Mouse (Mus musculus): Measurements from ENCODE around the gene Aff4.

Aff4 gene

DNA sequence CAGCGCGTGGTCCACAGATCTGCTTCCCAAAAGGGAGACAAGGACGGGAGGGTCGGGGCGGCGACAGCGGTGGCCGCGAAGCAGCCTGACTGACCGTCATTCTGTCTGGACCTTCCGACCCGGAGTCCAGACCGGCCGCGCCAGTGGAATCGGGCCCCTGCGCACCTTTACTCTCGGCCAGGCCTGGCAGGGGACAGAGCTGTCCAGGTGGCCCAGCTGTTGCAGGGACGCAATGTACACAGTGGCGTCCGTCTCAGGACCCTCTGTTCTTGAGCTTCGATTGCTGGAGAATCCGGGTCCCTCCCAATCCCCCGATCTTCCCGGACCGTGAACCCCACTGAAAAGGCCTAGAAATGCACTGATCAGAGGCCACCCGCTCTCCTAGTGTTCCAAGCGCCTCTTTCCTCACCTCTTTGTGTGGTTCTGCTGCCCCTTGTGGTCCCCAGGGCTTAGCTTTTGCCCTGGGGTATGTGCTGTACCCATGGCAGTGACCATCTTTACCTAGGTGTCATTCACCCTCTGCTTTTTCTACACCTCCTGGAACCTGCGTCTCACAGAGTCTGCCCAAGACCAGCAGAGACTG lies 106.8 kb downstream of the Aff4 start:
- DNase-seq (ENCODE audit: low read depth, low spot score), result no peak

DNA sequence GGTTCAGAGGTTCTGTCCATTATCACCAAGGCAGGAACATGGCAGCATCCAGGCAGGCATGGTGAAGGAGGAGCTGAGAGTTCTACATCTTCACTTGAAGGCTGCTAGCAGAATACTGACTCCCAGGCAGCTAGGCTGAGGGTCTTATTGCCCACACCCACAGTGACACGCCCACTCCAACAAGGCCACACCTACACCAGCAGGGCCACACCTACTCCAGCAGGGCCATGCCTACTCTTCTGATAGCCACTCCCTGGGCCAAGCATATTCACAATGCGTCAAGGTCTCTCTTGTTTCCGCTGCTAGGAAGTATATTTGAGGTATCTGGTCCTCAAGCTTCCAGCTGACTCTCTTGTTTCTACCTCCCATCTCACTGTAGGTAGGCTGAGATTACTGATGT lies 108.4 kb downstream of the Aff4 start:
- peak; percentile 60 for DNase-seq (ENCODE audit: low read depth, low spot score)

DNA sequence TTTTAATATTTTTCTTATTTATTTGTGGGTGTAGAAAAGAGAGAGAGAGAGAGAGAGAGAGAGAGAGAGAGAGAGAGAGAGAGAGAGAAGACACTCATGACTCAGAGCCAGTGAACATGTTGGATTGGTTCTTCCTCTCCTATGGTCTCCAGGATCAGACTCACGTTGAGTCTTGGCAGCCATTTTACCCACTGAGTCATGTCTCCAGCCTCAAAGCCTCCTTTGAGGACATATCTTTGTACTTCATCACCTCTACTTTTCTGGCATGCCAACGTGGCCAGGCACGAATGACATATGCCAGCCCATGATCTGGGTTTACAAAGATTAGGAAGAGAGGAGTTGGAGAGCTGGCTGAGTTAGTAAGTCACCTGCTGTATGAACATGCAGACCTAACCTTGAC lies 109.6 kb downstream of the Aff4 start:
- DNase-seq (ENCODE audit: low read depth, low spot score), result no peak

DNA sequence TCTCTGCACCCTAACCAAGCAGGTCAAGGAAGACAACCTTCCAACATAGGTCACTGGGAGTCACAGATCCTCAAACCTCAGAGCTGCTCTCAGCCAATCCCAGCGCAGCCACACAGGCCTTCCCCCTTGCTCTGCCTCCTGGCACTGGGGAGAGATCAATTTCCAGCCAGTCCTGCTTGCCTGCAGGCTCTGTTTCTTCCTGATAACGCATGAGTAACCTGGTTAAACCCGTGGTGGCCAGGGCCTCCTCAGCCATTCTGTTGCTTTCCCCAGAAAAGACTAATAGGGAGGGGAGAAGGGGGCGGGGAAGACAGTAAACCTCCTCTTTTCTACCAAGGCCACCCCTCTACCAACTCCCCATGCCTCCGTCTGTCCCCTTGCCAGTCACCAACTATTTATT lies 111.1 kb downstream of the Aff4 start:
- no peak for DNase-seq (ENCODE audit: low read depth, low spot score)

DNA sequence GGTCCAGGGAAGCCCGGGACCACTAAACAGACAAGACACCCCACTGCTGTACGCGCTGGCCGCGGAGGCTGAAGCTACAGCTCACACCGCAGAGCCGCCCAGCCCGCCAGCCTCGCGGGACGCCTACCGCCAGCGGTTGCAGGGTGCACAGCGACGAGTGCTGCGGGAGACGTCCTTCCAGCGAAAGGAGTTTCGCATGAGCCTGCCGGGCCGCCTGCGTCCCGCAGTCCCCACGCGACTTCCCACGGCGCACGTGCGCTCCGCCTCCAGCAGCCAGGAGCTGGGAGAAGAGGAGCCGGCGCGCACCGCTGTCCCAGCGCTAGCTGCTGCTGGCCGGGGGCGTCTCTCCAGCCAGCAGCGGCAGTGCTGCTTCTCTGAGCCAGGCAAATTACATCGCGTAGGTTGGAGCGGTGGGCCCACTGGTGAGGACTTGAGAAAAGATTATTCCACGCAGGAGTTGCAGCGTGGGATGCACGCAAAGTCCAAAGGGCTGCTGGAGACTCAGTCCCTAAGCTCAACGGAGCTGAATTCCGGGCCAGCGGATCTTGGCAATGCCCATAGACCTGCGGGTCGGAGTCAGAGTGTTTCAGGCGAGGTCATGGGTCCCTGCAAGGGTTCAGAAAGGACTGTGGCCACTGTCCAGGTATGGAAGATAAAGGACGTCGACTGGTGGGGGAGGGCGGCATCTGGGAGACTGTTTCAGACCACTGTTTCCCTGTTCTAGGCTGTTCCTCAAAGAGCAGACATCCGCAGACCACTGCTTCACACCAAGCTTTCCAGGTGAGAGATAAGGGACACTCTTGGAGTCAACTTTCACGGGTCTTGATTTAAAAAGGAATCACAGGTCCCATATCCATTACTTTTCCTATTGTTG lies 113.2 kb downstream of the Aff4 start:
- peak; percentile 69 for DNase-seq (ENCODE audit: low read depth, low spot score)

DNA sequence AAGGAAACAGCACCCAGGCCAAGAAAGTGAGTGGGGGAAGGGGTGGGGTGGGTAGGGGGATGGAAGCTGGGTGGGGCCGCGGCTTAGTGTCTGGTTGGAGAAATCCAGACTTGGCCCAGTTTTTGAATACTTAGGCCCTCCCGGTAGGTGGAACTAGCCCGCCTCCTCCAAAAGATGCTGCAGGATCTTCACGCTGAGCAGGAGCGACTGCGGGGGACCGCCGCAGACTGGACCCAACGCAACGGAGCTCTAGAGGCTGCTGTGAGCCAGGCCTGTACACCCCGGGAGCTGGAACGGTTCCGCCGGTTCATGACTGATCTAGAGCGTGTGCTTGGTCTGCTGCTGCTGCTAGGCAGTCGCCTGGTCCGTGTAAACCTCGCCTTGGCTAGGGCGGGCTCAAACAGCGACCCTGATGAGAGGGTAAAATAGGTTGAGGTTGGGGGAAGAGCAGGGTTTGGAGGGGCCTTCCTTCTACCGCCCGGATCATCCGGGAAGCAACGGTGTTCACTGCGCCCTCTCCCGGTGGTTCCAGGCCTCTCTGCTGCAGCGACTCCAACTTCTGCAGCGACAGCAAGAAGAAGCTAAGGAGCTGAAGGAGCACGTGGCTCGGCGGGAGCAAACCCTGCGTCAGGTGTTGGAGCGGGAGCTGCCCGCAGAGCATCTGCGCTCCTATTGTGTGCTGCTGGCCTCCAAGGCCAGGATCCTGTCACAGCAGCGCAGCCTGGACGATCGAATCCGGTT lies 115.8 kb downstream of the Aff4 start:
- DNase-seq (ENCODE audit: low read depth, low spot score), result peak; percentile 92

DNA sequence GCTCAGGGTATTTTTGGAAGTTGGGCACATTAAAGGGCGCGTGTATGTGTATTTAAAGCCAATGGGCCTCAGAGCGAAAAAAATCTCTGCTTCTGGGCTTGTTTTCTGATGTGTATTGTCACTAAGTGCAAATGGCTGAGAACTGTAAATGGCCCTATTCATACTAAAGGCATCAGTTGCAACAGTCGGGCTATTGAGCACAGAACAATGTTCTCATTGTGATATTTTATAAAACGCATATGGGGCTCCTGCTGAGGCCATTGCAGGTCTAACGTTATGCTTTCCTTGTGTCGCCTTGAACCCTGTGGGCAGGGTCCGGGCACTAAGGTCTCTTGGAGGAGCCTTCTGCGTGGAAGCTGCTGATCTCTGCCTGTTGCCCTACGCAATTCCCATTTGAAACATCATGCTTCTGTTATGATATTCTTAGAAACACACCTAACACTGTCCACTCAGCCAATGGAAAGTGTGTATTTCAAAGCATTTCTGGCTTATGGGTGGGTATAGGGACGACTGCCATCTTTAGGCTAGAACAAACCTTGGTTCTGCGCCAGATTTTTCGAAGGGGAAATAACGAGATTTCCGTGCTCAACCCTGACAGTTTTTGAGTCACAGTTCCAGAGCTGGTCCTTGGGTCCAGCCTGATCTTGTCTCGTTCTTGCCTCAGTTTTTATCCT lies 118.8 kb downstream of the Aff4 start:
- DNase-seq (ENCODE audit: low read depth, low spot score), result no peak

DNA sequence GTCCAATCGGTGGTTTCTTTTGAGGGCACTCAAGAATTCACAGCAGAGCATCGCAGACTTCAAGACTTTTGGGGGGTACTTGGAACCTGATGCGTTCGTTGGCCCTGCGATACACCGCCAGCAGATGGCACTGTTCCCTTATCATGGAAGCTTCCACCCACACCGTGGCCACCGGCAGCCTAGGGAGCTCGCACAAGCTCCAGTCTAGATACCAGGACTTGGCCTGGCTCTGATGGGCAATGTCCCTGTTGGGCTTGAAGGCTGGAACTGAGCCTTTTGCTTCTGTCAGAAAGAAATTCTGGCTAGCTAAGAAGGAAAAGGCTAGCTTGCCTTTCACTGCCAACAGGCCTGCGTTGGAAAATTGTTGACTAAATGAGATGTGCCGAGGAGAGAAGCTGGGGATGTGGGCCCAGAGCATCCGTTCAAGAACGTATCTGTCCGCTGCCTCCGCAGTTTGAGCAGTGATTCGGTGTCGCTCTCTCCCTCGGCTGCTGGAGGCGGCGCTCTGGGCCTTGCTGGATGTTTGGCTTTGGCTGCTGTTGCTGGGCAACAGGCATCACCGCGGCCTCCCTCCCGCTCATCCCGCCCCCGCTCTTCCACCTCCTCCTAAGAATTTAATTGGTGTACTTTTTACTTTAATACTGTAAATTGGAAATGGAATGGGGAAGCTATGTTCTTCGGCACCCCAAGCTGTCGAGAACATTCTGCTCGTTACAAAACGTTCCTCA lies 119.5 kb downstream of the Aff4 start, which contains the start of gene Gm9837:
Gene Gm9837, minus strand, starts transcription at position 512 of the 728 bp plus-strand sequence.
- peak; percentile 89 for DNase-seq (ENCODE audit: low read depth, low spot score)

Measured in ZHBTc4 (cell line).